Mouse (Mus musculus): ENCODE data around the gene Samd8.

The Samd8 gene

DNA sequence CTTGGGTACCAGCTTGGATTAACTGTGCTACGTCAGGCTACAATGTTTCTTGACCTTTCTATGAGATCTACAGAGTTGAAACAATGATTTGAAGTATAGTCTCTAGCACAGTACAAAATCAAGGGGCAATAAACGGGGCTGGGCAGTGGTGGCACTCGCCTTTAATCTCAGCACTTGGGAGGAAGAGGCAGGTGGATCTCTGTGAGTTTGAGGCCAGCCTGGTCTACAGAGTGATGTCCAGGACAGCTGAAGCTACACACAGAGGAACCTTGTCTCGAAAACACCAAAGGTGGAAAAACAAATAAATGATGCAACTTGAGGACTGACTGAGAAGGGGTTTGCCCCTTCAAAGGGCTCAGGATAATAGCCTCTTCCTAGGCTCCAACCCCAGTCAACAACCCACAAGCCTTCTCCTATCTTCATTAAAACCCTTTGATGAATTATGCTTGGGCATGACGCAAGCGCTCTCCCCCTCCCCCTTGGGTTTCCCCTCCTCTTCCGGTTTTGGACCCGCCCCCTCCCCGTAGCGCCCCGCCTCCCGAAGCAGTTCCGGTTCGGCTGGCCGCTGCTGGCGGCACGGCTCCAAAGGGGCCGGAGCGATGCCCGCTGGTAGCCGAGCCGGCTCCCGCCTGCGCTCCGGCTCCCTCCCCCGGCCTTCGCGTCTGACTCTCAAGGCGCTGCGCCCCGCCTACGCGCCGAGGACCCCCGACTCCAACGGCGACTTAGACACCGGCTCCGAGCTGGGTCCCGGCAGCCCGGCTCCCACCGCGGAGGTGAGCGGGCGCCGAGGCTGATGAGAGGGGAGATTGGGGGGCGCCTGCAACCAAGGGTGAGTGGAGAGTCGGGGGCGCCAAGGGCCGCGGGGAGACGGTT is at the start of gene Samd8:
Samd8 (plus strand) TSS at position 524 of the 873 bp plus-strand sequence.
- DNase-seq = peak; percentile 92

DNA sequence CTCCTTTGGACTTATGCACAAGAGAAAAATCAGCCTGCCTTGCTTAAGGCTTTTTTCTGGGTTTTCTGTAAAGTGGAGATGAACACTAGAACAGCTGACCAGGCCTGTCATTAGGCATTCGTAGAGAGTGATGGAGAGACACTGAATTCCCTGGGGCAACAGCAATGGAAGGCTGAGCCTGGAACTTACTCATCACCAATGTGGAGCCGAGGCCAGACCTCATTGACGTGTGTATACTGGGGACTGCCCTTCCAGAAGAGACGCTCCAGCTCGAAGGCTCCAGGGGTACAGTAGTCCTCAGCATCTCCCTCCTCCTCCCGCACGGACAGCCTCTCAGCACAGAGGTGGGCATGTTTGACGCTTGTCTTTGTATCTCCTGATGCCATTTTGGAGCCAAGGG is 47.6 kb upstream of the Samd8 start:
- DNase-seq = no peak

DNA sequence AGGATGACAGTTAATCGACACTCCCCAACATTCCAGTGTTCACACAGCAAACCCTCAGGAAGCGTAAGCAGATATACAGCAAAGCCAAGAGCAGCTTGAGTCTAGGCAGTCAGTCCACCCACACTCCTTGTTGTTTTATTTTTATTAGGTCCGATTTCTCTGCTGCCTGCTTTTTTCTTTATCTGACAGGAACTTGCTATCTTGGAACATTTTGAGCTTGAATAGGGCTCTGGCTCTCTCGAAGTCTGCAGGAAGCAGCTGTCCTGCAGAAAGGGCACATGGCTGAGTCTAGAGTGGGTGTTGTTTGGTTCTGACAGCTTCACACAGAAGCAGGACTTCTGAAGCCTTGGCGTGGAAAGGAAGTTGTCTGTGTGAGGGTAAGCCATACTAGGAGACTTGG is 47.1 kb upstream of the Samd8 start:
- DNase-seq = no peak

DNA sequence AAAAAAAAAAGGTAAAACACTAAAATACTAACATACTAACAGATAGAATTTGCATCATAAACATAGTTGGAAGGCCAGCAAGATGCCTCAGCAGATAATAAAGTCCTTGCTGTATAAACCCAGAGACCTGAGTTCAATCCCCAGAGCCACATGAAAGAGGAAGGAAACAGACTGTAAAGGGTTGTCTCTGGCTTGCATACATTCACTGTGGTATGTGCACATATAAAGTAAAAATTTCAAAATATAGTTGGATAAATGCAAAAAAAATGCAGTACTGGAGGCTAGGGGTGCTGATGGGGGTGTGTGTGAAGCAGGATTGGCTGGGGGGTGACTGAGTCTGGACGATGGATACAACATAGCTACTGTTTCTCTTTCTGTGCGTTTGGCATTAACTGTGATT is 44.9 kb upstream of the Samd8 start:
- DNase-seq = no peak

DNA sequence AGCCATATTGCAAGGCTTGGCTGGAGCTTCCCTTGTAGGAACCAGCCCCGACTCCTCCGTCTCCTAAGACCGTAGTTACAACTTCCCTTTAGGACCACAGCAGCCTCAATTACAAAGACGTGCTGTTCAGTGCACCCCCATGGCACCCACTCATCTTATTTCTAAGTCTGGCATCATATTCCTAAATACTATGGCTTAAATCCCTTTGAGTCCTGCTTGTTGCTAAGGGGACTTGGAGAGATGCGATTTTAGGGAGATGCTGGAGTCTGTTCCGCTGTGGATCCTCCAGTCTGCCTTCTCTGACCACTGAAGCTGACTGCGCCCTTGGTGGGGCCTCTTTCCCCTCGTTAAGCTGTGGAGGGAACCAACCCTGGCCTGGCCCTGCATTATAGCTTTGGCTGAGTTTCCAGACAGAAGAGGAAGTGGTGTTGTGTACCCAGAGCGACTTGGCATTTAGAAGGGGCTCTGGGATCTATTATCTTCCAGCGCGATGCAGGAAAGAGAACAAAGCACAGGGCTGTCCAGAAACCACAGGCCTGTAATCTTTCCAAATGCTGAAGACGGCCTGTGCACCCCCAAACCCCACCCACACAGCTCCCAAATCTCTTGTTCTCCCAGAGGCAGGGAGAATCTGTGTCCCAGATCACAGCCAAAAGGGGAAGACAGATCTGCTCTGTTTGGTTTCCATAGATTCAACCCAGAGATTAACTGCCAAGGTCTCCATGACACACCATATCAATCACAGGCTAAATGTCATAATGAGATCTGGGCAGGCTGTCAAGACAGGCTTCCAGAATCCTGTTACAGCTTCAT is 43.4 kb upstream of the Samd8 start:
- peak; percentile 31 for DNase-seq

DNA sequence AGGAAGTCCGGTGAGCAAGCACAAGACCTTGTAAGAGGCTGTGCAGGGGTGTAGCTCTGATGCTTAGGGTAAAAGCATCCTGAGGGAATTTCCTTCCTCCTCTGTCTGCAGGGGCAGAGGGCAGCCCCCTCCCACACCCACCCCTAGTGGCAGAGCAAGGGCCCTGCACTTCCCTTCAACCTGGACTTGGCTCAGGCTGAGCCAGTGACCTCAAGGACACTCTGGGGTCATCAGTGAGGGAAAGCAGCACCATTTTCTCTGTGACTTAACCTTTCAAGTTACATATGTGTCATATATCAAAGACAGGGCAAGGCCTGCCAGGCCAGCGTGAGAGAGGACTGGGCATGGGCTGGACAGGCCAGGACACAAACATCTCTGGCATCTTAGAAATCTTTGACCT is 40.8 kb upstream of the Samd8 start:
- DNase-seq = no peak

DNA sequence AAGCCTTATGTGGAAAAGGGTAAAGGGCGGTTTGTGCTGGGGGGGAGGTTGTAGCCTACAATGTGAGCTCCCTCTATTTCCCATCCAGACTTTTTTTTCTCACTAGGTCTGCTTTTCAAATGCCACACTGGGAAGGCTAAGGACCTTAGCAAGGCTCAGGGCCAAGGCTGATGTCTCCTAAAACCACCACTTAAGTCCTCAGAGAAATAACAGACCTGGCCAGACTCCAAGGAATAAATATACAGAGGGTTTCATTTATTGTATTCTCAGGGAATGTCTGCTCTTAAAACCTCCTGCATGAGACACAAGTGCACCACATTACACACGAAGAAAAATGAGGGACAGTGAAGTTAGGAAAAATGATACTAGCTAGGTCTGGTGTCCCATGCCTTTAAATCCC is 39.1 kb upstream of the Samd8 start:
- no peak for DNase-seq

DNA sequence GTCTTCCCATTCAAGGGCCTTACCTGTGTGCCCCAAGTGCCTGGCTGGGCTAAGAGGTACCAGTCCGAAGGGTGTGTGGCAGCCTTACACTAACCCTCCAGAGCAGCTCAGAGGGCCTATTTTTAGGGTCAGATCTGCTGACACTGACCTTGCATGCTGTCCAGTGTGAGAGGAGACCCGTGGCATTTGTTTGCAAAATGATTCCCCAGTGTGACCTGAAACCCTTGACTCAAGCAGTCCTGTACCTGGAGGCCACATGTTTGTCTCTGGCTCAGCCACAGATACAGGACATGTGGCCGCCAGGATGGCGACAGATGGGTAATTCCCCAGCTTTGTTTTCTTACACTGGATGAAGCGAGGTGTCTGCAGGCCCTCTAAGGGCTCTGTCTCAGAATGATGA is 35.8 kb upstream of the Samd8 start, which contains the start of gene Dupd1:
Dupd1 (minus strand) TSS at position 91 of the 400 bp plus-strand sequence.
- DNase-seq = no peak

DNA sequence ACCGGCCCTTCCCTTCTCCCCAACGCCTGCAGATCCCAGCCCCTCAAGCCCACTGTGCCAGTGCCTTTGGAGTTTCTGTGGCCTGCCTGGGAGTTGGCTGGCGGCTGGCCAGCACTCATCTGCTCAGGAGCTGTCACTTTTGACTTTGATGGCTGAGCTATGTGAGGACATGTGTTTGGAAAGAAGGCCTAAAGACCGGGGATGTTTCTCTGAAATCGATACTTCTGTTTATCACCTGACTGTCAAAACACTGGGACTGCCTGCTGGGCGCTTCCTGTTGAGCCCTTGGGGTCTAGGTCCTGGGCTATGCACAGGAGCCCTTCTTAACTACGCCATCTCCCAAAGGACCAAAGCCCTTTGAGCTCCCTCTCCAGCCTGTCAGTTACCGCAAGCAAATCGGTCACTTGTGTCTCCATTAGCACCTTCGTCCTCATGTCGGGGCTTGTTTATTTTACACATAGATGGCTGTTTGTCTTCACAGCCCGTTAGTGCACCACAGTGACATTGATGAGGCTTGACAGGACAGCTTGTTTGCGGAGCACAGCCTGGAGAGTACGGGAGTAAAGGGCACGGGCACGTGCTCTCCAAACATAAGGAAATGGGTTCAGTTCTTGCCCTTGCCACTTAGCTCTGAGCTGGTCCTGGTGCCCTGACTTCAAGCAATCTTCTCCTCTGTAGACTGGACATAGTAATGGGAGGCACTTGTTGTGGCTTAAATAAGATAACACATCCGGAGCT is 30.5 kb upstream of the Samd8 start:
- DNase-seq = no peak

DNA sequence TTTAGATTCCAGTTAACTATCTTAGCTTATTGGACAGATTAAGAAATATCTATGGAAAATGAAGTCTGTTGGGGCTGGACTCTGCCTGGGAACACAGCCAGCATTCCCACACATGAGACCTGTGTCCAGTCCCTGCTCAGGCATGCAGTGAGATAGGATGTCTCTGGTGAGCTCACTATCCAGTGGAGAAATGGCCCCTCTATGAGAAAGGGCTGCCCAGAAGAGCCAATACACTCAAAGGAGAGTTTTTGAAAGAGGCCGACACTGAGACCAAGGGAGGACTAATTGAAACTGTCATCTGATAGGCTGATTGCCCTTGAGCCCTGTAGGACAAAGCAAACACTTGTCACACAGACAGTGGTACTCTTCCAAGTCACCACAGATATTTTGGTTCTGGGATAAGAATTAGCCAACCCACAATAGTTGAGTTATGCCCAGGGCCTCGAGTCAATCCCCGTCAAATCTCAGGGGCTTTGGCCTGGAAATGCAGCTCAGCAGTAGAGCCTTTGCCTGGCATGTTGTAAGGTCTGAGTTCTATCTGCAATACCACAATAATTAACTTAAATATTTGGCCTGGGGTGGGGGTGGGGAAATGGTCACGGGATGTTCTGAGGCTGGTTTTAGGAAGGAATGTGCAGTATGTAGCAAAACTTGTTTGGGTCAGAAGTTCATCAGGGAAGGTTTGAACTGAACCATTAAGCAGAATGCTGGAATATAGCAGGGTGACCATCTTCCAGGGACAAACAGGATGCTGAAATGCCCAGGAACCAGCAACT is 29.7 kb upstream of the Samd8 start:
- DNase-seq = no peak

DNA sequence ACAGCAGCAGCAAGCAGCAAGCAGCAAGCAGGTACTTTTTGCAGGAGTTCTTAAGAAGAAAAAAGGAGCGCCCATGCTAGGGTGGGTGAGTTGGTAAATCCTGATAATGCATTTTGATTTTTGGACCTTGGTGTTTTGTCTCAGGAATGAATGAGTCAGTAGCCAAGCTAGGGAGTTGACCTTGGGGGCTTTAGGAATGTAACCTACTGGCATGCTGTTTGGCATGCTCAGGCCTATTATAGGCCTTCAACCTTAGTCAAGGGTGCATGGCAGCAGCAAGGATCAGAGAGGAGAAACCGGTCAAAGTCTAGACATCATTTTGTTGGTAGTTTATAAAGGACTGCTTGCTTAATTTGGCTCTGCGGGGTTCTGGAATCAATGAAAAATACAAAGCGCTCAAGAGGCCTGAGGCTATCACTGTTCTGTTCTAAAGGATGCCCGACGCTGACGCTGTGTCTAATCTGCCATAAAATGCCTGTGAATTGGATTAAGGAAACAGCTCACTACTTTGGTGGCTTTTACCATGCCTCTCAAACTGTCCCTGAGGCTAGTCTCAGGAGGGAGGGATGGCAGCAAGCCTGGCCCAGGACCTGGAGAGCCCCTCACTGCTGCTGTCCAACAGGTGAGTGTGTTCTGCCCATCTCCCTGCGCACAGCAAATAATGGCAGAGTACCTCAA is 28.2 kb upstream of the Samd8 start:
- no peak for DNase-seq

DNA sequence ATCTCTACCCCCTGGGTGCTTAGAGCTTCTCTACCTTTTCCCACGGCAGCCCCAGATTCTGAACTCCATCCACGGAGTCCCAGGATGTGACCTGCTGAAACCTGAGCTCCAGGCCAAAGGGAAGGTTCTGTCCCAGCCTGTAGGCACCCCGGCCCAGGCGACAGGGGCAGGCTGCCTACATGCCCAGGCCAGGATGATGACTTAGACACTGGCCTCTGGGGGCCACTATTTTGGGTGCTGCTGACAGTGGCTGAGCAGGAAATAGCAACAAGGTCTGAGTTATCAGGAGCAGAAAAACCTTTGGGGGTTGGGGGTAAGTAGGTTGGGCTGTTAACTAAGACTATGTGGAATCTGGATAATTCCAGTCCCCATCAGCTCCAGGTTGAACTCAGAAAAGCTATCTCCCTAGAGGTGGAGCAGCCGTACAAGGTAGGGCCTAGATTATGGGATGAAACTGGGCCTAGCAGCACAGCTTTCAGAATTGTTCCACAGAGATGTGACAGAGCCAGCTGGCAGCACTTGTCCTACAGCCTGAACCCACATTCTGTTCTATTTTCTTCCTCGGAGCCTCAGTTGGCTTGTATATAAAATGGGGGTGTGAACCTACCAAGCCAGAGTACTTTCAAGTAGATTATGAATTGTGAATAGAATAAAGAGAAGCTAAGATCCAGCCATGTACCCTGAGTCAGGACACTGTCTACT is 21.1 kb upstream of the Samd8 start:
- DNase-seq = no peak

DNA sequence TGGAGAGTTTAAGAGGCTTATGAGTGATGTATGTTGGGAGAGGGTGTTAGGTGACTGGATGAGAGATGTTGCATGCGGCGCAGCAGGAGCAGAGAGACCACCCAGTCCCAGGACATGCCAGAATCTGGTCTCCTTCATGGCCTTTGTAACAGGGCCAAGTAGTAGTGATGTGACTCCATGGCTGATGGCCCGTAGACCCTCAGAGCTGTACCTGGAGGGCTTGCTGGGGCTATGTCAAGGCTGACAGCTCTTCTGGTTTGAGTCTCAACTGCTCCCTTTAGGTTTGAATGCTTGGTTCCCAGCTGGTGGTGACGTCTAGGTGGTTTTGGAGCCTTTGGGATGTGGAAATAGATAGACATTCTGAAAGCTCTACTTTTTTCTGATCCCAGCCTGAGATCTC is 20.4 kb upstream of the Samd8 start:
- DNase-seq = no peak

DNA sequence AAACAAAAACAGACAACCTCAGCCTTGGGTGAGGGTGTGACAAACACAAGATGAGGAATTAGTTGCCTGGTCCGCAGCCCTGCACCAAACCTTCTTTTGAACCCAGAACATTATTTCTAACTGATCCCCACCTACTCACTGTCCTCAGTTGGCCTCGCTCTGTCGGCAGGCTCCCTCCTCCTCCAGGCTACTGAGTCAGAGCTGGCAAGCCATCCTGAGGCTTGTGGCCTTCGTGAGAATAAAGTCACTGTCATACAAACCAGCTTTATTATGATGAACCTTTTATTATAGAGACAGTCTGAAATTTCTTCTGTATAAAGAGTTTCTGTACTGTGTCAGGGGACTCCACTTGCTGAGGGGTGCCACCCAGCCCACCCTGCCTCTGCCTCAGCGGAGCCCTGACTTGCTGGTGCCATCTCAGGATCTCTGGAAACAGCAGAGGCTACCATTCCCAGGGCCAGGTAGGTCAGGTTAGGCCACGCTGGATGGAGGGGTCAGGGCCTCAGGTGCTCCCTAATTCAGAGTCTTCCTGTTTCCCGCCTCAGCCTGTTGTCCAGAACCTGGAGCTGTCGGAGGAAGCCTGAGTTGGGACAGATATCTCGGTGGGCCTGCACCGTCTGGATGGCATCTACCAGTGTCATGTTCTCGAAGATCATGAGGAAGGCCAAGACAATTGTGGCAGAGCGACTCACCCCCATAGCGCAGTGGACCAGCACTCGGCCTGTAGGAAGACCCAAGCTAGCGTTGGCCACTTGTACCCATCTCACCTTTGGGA is 17.0 kb upstream of the Samd8 start:
- no peak for DNase-seq

DNA sequence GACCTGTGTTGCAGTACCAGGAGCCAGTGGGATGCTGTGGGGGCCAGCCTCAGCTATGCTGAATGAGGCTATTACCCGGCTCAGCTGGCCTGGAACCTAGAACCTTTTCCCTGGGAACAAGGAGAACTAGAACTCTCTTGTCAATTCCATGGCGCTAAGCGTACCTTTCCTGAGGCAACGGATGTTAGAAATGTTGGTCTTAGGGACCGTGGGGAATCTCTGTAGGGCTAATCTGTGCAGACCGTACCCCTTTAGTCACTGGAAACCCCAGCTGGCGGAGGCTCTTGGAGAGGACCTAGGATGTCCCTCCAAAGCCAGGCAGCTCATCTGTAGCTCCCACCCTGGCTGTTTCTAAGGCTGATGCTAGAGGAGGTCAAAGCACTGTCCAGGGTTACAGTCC is 10.0 kb upstream of the Samd8 start:
- no peak for DNase-seq

DNA sequence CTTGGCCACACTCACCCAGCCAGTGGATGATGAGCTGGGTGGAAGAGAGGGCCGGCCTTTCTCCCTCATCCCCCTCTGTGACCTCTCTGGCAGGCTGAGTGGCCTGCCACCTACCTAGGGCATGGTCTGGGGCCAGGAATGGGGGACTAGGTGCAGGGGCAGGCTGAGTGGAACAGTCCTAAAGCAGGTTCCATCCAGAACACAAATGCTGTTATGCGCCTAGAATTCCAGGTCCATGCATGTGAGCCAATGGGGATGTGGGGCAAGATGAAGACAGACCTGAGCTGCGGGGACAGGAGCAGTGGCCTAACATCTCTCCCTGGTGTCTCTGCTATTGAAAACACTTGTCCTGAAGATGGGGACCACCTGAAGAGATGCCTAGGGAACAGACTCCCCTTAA is 9.0 kb upstream of the Samd8 start:
- no peak for DNase-seq

DNA sequence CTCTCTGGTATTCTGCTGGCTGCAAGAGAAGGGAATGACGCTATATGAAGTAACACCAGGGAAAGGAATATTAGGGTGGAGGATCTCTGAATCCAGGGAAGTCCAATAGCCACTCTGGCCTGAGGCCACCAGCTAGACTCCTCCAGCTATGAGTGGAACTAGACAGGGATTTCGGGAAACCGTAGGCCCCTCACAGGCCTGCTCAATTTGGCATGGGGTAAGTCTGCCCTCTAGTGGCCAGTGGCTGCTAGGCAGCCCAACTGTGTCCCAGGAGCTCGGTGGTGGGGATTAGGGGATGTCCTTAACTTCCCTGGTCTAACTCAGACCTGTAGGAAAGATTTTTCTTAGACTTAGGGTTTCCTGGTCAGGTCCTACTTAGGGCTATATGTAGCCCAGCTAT is 8.5 kb upstream of the Samd8 start:
- peak; percentile 90 for DNase-seq

DNA sequence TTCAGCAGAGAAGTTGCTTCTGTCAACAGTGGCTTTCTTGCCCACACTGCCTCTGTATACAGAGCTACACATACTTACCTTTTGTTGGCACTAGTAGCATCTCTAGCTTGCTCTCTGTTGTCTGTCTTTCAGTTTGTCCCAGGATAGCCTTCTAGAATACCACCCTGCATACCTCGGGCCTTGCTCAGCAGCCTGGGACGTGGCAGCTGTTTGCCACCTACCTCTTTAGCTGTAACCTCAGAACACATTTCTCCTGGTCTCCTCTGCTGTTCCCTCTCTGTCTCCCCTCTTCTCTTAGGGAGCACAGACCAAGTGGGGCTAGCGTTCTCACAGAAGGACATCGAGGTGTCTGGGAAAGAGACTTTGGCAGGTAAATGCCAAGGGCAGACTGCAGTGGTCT is 7.9 kb upstream of the Samd8 start:
- no peak for DNase-seq

DNA sequence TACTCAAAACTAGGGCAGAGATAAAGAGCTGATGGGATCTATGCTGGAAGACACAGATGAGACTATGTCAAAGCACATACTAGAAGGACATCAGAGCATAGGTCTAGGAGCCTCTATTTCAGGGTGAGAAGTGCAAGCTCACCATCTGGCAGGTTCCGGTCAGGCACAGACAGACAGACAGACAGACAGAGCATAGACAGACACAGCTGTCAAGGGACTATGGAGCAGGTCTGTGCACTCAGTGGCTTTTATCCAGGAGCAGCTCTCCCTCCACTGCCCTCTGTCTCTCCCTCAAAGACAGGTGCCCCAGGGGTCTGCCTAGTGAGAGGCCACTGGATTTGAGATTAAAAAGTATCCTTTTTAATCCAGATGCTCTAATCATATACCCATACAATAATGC is 6.2 kb upstream of the Samd8 start:
- DNase-seq = no peak

DNA sequence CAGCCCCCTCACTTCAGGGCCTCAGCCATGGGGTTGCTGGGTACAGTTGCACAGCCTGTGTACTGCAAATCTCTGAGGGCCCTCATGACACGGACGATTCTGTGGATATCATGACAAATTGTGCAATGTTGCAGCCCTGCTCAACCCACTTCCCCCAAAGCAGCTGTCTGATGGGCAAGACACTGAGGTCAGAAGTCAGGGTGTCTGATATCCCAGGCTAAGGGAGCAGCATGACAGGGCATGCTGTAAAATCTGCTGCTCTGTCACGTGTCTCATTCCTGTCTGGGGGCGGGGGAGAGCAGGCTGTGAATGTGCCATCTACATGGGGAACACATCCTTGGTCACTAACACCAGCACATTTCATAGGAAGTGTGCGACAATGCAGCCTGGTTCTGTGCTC is 5.2 kb upstream of the Samd8 start:
- DNase-seq = no peak

DNA sequence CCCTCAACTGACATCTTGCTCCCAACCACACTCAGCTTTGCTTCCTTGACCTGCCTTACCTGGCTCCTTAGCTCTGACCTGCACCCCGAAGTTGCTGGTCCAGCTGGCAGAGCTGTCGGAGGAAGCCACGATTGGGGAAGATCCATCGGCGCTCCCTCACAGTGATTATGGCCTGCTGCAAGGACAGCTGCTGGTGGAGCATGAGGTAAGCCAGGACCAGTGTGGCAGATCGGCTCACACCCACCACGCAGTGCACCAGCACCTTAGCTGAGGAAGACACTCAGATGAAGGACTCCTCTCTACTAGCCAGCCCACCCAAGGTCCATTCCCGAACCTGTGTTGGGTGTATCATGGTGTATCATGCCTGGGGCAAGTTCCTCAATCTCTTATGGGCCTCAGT is 4.1 kb upstream of the Samd8 start:
- DNase-seq = no peak

All from right cerebral cortex, postnatal 4 days (tissue).